10 mouse cellular contexts compared by ENCODE assay signal in genomic region chr4:53952288-53952687, GRCm38 (mm10).
DNase-seq lines count a peak whose midpoint lies in the region; ATAC-seq and TF ChIP-seq lines count a peak whose summit lies in the region.
"Had no signal": no experiment of that assay in that cellular context is flagged by ENCODE, and none has a peak within 500 bp of the region (broad histone marks: within the 10 kb centered on the region; RNA-seq: fewer than 3 reads in every experiment).

No protein-coding gene starts in this region.

- no peak for TF ChIP-seq POLR2A in ES-Bruce4 (IDR thresholded peaks at IDR 0.05; ENCODE audit: insufficient read depth, low read length)
- TF ChIP-seq POLR2A in embryonic fibroblast, embryonic 13.5 days (IDR thresholded peaks at IDR 0.05; ENCODE audit: low read depth, low read length) = no peak

- H3K36me3 ChIP-seq in forebrain, embryonic 15.5 days = no peaks in the 10 kb centered on the region
- H3K36me3 ChIP-seq in forebrain, embryonic 13.5 days (ENCODE audit: poor library complexity, severe bottlenecking) = no peaks in the 10 kb centered on the region
- no peaks in the 10 kb centered on the region; the same call in 1 of the 2 replicates for H3K36me3 ChIP-seq in ES-Bruce4 (ENCODE audit: control insufficient read depth, insufficient read depth, low read length, poor library complexity, severe bottlenecking)
- no peaks in the 10 kb centered on the region for H3K36me3 ChIP-seq in lung, embryonic 15.5 days
- no peaks in the 10 kb centered on the region for H3K36me3 ChIP-seq in liver, embryonic 11.5 days (ENCODE audit: control insufficient read depth, insufficient read depth, low read length)

- peaks cover 18% of the 10 kb centered on the region for H3K4me1 ChIP-seq in forebrain, embryonic 15.5 days
- H3K4me1 ChIP-seq in forebrain, embryonic 13.5 days = peaks cover 20% of the 10 kb centered on the region
- peaks cover 9% of the 10 kb centered on the region for H3K4me1 ChIP-seq in ES-Bruce4 (ENCODE audit: control insufficient read depth, insufficient read depth, low read length)
- H3K4me1 ChIP-seq in embryonic fibroblast, embryonic 13.5 days (ENCODE audit: control insufficient read depth, insufficient read depth, low read length) = peaks cover 2% of the 10 kb centered on the region
- H3K4me1 ChIP-seq in lung, embryonic 15.5 days = peaks cover 8% of the 10 kb centered on the region; the same call in 1 of the 2 replicates
- H3K4me1 ChIP-seq in liver, embryonic 11.5 days (replicated peaks; ENCODE audit: control insufficient read depth, insufficient read depth, low read length) = no peaks in the 10 kb centered on the region

- no peak for DNase-seq in adrenal gland, postnatal 10 days
- no peak for DNase-seq in left cerebral cortex, postnatal 14 days (ENCODE audit: low spot score in 2 of 2)
- no peak for DNase-seq in liver, embryonic 11.5 days (ENCODE audit: low spot score)
- DNase-seq: cerebellum, postnatal 10 days had no signal

- H3K4me3 ChIP-seq in forebrain, embryonic 15.5 days = no peak overlapping the region
- H3K4me3 ChIP-seq in forebrain, embryonic 13.5 days = no peak overlapping the region
- H3K4me3 ChIP-seq in ES-Bruce4 (ENCODE audit: low read depth, low read length) = no peak overlapping the region
- H3K4me3 ChIP-seq in embryonic fibroblast, embryonic 13.5 days (ENCODE audit: insufficient read depth, low read length) = no peak overlapping the region
- no peak overlapping the region for H3K4me3 ChIP-seq in lung, embryonic 15.5 days
- no peak overlapping the region for H3K4me3 ChIP-seq in liver, embryonic 11.5 days (ENCODE audit: low read depth, low read length)

- H3K4me2 ChIP-seq in forebrain, embryonic 15.5 days (replicated peaks) = no peak overlapping the region
- H3K4me2 ChIP-seq in forebrain, embryonic 13.5 days = no peak overlapping the region
- no peak overlapping the region for H3K4me2 ChIP-seq in lung, embryonic 15.5 days
- no peak overlapping the region for H3K4me2 ChIP-seq in liver, embryonic 11.5 days

- WGBS in forebrain, embryonic 15.5 days = 12% methylated on average over 3 of the region's 3 CpGs
- WGBS in forebrain, embryonic 13.5 days = 3% methylated on average over 3 of the region's 3 CpGs
- 13% methylated on average over 3 of the region's 3 CpGs for WGBS in lung, embryonic 15.5 days
- WGBS in liver, embryonic 11.5 days = 15% methylated on average over 3 of the region's 3 CpGs

- TF ChIP-seq CTCF in ES-Bruce4 (IDR thresholded peaks at IDR 0.05; ENCODE audit: low read depth, low read length) = no peak
- no peak for TF ChIP-seq CTCF in embryonic fibroblast, embryonic 13.5 days (IDR thresholded peaks at IDR 0.05; ENCODE audit: borderline replicate concordance, insufficient read depth, low read length)

- no peaks in the 10 kb centered on the region for H3K9me3 ChIP-seq in forebrain, embryonic 15.5 days
- H3K9me3 ChIP-seq in forebrain, embryonic 13.5 days (replicated peaks) = no peaks in the 10 kb centered on the region
- H3K9me3 ChIP-seq in ES-Bruce4 (replicated peaks; ENCODE audit: control insufficient read depth, insufficient read depth, low read length, poor library complexity, severe bottlenecking) = peaks cover 16% of the 10 kb centered on the region
- no peaks in the 10 kb centered on the region for H3K9me3 ChIP-seq in lung, embryonic 15.5 days
- H3K9me3 ChIP-seq in liver, embryonic 11.5 days (ENCODE audit: control insufficient read depth, low read length) = no peaks in the 10 kb centered on the region

- intact Hi-C loops in left cerebral cortex, postnatal 14 days (cut with DNase I) = no loop called here

- no peak for ATAC-seq in forebrain, embryonic 15.5 days (replicated peaks)
- ATAC-seq in forebrain, embryonic 13.5 days = no peak
- peak; percentile 62; the same call in 1 of the 2 replicates for ATAC-seq in lung, embryonic 15.5 days (ENCODE audit: borderline replicate concordance, extremely low read depth, low FRiP score, low TSS enrichment)
- ATAC-seq in liver, embryonic 11.5 days (replicated peaks; ENCODE audit: low FRiP score) = no peak
- ATAC-seq: activated CD4-positive, CD25-positive, alpha-beta regulatory T cell, adult 4 months had no signal

- no peaks in the 10 kb centered on the region for H3K27me3 ChIP-seq in forebrain, embryonic 15.5 days
- no peaks in the 10 kb centered on the region for H3K27me3 ChIP-seq in forebrain, embryonic 13.5 days
- no peaks in the 10 kb centered on the region for H3K27me3 ChIP-seq in ES-Bruce4 (ENCODE audit: control insufficient read depth, insufficient read depth, low read length, poor library complexity, severe bottlenecking)
- no peaks in the 10 kb centered on the region for H3K27me3 ChIP-seq in lung, embryonic 15.5 days
- H3K27me3 ChIP-seq in liver, embryonic 11.5 days (replicated peaks; ENCODE audit: control insufficient read depth, insufficient read depth, low read length) = no peaks in the 10 kb centered on the region

- TF ChIP-seq EP300 in ES-Bruce4 (IDR thresholded peaks at IDR 0.05; ENCODE audit: insufficient read depth, low read depth, low read length) = peak; percentile 84

- no peak overlapping the region for H3K9ac ChIP-seq in forebrain, embryonic 15.5 days (replicated peaks)
- H3K9ac ChIP-seq in forebrain, embryonic 13.5 days = no peak overlapping the region
- no peak overlapping the region for H3K9ac ChIP-seq in ES-Bruce4 (ENCODE audit: low read depth, poor library complexity, severe bottlenecking)
- no peak overlapping the region for H3K9ac ChIP-seq in lung, embryonic 15.5 days
- H3K9ac ChIP-seq in liver, embryonic 11.5 days (ENCODE audit: low read depth, low read length) = no peak overlapping the region

- H3K27ac ChIP-seq in forebrain, embryonic 15.5 days (replicated peaks) = peak overlapping the region; percentile 52
- no peak overlapping the region; the same call in 1 of the 2 replicates for H3K27ac ChIP-seq in forebrain, embryonic 13.5 days
- peak overlapping the region; percentile 96 for H3K27ac ChIP-seq in ES-Bruce4 (ENCODE audit: insufficient read depth, low read length)
- peak overlapping the region; percentile 78 for H3K27ac ChIP-seq in embryonic fibroblast, embryonic 13.5 days (ENCODE audit: insufficient read depth, low read length)
- H3K27ac ChIP-seq in lung, embryonic 15.5 days = peak overlapping the region; percentile 74
- H3K27ac ChIP-seq in liver, embryonic 11.5 days (ENCODE audit: low read depth, low read length) = no peak overlapping the region

Comparison
In these comparisons a context has a peak if more than half of its experiments do, and no peak if none do; other contexts are left out.
1. H3K27ac ChIP-seq: peak in forebrain, embryonic 15.5 days (single experiment), ES-Bruce4 (single experiment), embryonic fibroblast, embryonic 13.5 days (single experiment) and lung, embryonic 15.5 days (single experiment); none in forebrain, embryonic 13.5 days (single experiment) and liver, embryonic 11.5 days (single experiment).